Mouse (Mus musculus) embryonic facial prominence, embryonic 10.5 days (tissue): ENCODE results near the gene Plcl1. TPM values are rescaled to one million over a fixed set of nuclear protein-coding genes. Genes with fewer than 3 reads are reported as not detected.
"Not testable (repeated sequence)": the region's sequence is repeated elsewhere in the genome, so short reads cannot be mapped to it uniquely, and the experiment has no call there.

Experiments used
- DNase-seq: peaks from one replicate; pipeline ENCODE4 v3.0.0-alpha.2; 2017; ENCODE audit warnings: low spot score
- H3K27ac ChIP-seq: fragments of 300-500 bp; sonication (generic); replicated peaks from 2 replicates; pipeline ENCODE4 v1.5.1; 2016; ENCODE audit warnings: mild to moderate bottlenecking
- H3K27me3 ChIP-seq: fragments of 300-500 bp; sonication (generic); replicated peaks from 2 replicates; pipeline ENCODE4 v1.6.1; 2016; ENCODE audit warnings: low read depth, mild to moderate bottlenecking; ENCODE audit not compliant: poor library complexity, severe bottlenecking
- H3K36me3 ChIP-seq: fragments of 300-500 bp; sonication (generic); replicated peaks from 2 replicates; pipeline ENCODE4 v1.6.1; 2016; ENCODE audit warnings: mild to moderate bottlenecking, moderate library complexity
- H3K4me1 ChIP-seq: fragments of 300-500 bp; sonication (generic); 2 replicates; pipeline ENCODE4 v1.6.1; 2016
- H3K4me3 ChIP-seq: fragments of 300-500 bp; sonication (generic); 2 replicates; pipeline ENCODE4 v1.5.1; 2016; ENCODE audit warnings: mild to moderate bottlenecking, moderate library complexity
- H3K9me3 ChIP-seq: fragments of 300-500 bp; sonication (generic); 2 replicates; pipeline ENCODE4 v1.6.1; 2016; ENCODE audit warnings: mild to moderate bottlenecking
- WGBS: fragments of 180-500 bp; shearing (Covaris S2); methylation state at CpG from one replicate; pipeline ENCODE4 v1.1.7; 2016; 5-methylcytosine and 5-hydroxymethylcytosine counted together
- polyA plus RNA-seq: library from polyadenylated mRNA; unstranded; fragments of >200 nt; fragmentation: Nextera tagmentation; extraction: Ambion mirVana; gene quantifications from 2 replicates; pipeline ENCODE4 v1.2.1, GENCODE M21; 2016

The Plcl1 gene
- polyA plus RNA-seq, 1 experiment from 2014 or later, result 0.81 TPM

DNA sequence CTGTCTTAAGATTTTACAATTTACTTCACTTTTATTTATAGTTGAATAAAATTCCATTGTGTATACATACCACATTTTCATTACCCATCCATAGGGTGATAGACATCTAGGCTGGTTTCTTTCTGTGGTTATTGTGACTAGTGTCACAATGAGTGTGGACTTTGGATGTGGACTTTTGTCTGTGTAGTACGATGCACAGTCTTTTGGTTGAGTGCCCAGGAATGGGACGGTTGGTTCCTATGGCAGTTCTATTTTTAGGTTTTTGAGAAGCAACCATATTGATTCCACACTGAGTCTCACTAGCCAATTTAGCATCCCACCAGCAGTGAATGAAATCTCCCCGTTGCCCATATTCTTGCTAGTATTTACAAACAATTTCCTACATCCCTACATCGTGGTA lies 100.1 kb downstream of the Plcl1 start:
- H3K4me1 ChIP-seq, result peaks cover 2% of the 10 kb centered on the region; the same call in 1 of the 2 replicates
- H3K4me3 ChIP-seq, result no peak overlapping the region
- 90% methylated on average over 4 of the region's 4 CpGs for WGBS
- H3K9me3 ChIP-seq, result no peaks in the 10 kb centered on the region
- H3K36me3 ChIP-seq, result no peaks in the 10 kb centered on the region
- H3K27me3 ChIP-seq, result no peaks in the 10 kb centered on the region
- H3K27ac ChIP-seq, result no peak overlapping the region
- no peak for DNase-seq

DNA sequence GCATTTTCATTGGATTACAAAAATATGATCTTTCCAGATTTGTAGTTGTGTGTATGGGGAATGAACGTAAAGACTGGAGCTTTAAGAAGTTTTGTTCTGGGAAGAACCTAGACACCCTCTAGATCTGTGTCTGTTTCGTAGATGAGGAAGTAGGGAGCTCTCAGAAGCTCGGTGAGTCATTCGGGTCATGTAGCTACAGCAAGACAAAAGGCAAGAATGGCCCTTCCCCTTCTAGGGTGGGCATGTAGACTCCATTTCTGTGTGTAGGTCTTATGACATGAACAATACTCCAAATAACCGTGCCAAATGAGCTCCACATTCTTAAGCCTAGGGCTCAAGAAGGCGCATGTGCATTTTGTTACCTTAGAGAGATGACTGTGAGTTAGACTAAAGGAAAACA lies 101.3 kb downstream of the Plcl1 start:
- H3K9me3 ChIP-seq, result no peaks in the 10 kb centered on the region
- no peak for DNase-seq
- WGBS, result 84% methylated on average over 6 of the region's 6 CpGs

DNA sequence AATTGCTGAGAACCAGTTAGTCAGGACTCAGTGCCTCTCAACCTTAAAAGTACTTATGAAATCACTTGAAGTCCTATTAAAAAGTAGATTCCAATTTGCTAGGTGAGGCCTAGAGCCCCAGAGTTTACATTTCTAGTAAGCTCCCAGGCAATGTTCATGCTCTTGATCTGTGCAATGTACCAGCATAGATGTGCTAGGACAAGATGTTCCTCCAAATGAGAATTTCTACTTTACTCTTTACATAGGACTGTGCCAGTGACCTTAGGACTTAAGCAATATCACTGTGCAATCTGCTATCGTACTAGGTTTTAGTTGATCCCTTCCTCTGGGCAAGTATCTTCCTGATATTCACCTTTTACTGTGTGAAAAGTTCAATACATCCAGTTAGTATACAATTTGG lies 103.9 kb downstream of the Plcl1 start:
- DNase-seq, result no peak
- H3K27me3 ChIP-seq, result no peaks in the 10 kb centered on the region
- H3K36me3 ChIP-seq, result no peaks in the 10 kb centered on the region
- H3K4me1 ChIP-seq, result no peaks in the 10 kb centered on the region
- no peak overlapping the region for H3K4me3 ChIP-seq
- WGBS, result 94% methylated on average over 1 of the region's 1 CpGs
- no peaks in the 10 kb centered on the region for H3K9me3 ChIP-seq
- no peak overlapping the region for H3K27ac ChIP-seq

More for the DNA sequence above, 101.3 kb downstream of the Plcl1 start:
- H3K36me3 ChIP-seq, result no peaks in the 10 kb centered on the region
- no peak overlapping the region for H3K27ac ChIP-seq
- H3K4me1 ChIP-seq, result no peaks in the 10 kb centered on the region
- no peak overlapping the region for H3K4me3 ChIP-seq
- H3K27me3 ChIP-seq, result no peaks in the 10 kb centered on the region

DNA sequence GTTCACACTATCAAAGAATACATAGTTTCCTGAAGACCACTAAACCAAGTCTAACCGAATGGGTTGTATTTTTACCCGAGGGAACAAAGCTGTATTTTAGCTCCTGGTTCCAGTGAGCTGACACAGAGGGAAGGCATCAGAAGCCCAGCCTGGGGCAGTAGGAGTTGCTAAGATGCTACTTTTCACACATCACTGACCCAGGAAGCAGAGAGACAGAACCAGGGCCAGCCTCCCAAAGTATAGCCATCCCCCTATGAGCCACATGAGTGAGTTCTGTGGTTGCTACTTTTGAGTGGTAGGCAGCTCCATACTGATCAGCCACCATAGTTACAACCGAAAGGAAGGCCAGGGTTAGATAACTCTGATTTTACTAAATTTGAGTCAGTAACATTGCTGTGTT lies 106.4 kb downstream of the Plcl1 start:
- Histone ChIP-seq H3K9me3 (no peaks in the 10 kb centered on the region), H3K4me1 (no peaks in the 10 kb centered on the region), H3K27ac (no peak overlapping the region), H3K36me3 (no peaks in the 10 kb centered on the region), H3K4me3 (no peak overlapping the region), H3K27me3 (no peaks in the 10 kb centered on the region)
- 70% methylated on average over 3 of the region's 3 CpGs for WGBS
- no peak for DNase-seq

DNA sequence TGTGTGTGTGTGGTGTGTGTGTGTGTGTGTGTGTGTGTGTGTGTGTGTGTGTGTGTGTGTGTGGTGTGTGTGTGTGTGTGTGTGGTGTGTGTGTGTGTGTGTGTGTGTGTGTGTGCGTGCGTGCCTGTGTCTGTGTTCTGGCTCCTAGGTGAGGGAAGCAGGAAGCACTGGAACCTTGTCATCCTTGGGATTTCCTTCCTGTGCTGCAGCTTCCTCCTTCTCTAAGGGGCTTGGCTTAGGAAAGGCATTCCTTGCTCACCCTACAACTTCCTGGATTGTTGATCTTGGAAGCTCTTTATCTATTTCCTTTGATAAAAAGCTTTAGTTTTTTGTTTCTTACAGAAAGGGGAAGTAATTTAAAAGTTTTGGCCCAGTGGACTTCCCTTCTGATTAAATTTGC lies 107.1 kb downstream of the Plcl1 start:
- not testable (repeated sequence) for H3K27ac ChIP-seq, H3K4me3 ChIP-seq, H3K27me3 ChIP-seq, H3K4me1 ChIP-seq, H3K36me3 ChIP-seq, DNase-seq, H3K9me3 ChIP-seq
- 80% methylated on average over 1 of the region's 2 CpGs for WGBS

DNA sequence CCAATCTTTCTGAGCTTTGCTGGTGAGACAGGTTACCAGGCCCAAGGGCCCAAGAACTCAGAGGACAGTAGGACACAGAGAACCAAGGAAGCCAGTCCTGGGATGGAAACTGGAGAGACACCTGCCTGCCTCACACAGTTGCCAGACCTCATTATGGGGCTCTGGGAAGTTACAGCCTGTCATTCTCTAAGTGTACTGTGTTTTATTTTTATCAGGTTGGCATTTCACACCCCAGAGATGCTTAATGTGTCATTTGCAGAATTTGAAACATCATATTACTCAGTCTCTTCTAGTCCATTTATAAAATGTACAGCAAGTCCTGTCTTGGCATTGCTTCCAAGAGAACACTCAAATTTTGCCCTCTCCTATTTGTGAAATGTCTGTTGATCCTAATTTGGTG lies 111.5 kb downstream of the Plcl1 start:
- Histone ChIP-seq H3K9me3 (no peaks in the 10 kb centered on the region), H3K4me3 (no peak overlapping the region), H3K36me3 (no peaks in the 10 kb centered on the region), H3K27me3 (no peaks in the 10 kb centered on the region), H3K27ac (no peak overlapping the region), H3K4me1 (no peaks in the 10 kb centered on the region)
- DNase-seq, result no peak

DNA sequence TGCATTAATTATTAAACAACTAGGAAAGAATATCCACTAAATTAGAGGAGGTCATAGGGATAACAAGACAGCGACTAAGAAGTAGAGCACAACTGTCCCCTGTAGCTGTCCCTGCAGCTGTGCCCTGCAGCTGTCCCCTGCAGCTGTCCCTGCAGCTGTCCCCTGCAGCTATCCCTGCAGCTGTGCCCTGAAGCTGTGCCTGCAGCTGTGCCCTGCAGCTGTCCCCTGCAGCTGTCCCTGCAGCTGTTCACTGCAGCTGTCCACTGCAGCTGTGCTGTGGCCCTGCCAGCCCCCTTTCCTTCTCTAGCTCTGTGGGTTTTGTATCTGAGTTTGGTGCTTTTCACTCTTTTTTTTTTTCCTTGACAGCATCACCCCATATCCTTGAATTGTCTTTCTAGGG lies 118.2 kb downstream of the Plcl1 start:
- H3K4me3 ChIP-seq, result no peak overlapping the region
- H3K36me3 ChIP-seq, result no peaks in the 10 kb centered on the region
- no peak overlapping the region for H3K27ac ChIP-seq
- DNase-seq, result no peak
- WGBS, result 87% methylated on average over 1 of the region's 1 CpGs
- no peaks in the 10 kb centered on the region for H3K4me1 ChIP-seq
- H3K9me3 ChIP-seq, result no peaks in the 10 kb centered on the region
- no peaks in the 10 kb centered on the region for H3K27me3 ChIP-seq

DNA sequence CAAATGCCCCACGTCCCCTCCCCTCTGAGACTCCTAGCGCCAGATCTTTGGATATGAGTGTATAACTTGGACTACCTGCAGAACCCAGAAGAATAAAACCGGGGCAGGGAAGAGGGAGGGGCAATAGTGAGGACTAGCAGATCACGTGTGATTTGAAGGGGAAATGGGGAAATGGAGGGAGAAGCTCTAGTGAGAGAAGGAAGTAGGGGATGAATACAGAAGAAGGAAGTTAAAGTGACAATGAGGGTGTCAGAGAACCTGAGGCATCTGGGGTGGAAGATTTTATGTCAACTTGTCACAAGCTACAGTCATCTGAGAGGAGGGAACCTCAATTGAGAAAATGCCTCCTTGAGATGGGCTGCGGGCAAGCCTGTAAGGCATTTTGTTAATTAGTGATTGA lies 119.4 kb downstream of the Plcl1 start:
- H3K27me3 ChIP-seq, result no peaks in the 10 kb centered on the region
- no peaks in the 10 kb centered on the region for H3K4me1 ChIP-seq
- no peaks in the 10 kb centered on the region for H3K9me3 ChIP-seq
- H3K27ac ChIP-seq, result no peak overlapping the region
- H3K36me3 ChIP-seq, result no peaks in the 10 kb centered on the region
- 79% methylated on average over 5 of the region's 5 CpGs for WGBS
- no peak overlapping the region for H3K4me3 ChIP-seq
- DNase-seq, result no peak

DNA sequence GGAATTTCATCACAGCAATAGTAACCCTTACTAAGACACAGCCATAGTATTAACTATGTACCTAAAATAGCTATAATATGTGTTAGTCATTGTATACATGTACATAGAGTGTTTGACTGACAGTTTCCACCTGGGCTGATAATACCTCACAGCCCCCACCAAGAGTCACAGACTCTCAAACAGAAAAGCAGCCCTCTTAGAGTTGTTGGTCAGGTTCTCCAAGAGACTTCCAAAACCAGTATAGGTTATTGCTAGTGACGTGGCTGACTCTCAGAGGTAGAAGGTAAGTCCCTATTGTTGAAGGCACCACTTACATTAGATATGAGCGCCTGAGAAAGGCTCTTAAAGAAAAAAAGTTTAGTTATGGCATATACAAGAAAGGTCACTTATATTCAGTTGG lies 120.0 kb downstream of the Plcl1 start:
- Histone ChIP-seq H3K4me1 (no peaks in the 10 kb centered on the region), H3K9me3 (no peaks in the 10 kb centered on the region), H3K36me3 (no peaks in the 10 kb centered on the region), H3K27ac (no peak overlapping the region), H3K4me3 (no peak overlapping the region), H3K27me3 (no peaks in the 10 kb centered on the region)
- no peak for DNase-seq
- WGBS, result 87% methylated on average over 2 of the region's 2 CpGs

DNA sequence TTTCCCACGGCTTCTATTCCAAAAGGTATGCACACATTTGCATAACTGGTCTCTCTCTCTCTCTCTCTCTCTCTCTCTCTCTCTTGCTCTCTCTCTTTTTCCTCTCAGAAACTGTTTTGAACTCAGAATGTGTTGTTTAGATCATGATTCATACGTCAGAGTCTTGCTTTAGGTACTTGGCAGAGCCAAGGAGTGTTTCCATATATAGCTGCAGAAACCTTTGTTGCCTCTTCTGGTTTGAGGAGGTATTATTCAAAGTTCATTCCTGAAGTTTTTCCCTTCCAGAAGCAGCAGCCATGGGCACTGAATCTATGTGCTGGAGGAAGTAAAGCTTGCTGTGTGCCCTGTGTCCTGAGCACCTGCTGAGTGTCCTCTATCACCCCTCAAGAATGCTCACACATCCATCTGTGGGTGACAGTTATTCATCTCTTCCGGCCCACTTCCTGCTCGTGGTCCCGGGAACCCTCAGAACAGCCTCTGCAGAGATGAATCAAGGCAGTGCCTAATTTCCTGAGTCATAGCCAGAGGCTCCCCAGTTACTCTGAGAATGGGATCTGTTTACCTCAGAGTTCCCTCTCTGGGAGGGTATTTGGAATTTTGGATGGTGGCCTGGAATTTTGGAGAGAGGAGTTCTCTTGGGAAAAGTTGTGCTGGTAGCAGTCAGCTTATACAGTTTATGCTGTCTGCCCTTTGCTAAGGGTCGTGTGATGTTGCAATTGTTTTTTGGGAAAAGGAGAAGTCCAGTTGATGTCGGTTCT lies 123.0 kb downstream of the Plcl1 start:
- Histone ChIP-seq H3K4me1 (no peaks in the 10 kb centered on the region), H3K4me3 (no peak overlapping the region), H3K9me3 (no peaks in the 10 kb centered on the region), H3K27me3 (no peaks in the 10 kb centered on the region), H3K36me3 (no peaks in the 10 kb centered on the region), H3K27ac (no peak overlapping the region)
- DNase-seq, result no peak
- WGBS, result 66% methylated on average over 7 of the region's 7 CpGs

DNA sequence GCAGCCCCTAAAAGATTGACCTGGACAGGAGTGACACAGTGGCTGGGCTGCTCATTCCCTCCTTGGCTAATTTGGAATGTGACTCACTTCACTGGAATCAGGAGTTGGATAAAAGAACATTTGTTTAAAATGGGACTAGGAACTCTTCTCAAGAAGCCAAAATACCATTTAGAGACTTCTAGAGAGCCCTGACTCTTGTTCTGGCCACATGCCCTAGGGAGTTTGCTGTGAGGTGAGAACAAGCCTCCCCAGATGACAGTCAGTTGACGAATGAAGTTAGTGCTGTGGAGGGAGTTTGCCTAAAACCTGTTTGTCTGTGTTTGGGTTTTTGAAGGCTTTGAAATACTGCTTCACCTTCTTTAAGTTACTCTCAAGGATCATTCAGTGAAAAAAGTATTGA lies 128.1 kb downstream of the Plcl1 start:
- Histone ChIP-seq H3K4me3 (no peak overlapping the region), H3K9me3 (no peaks in the 10 kb centered on the region), H3K4me1 (no peaks in the 10 kb centered on the region), H3K36me3 (no peaks in the 10 kb centered on the region), H3K27ac (no peak overlapping the region), H3K27me3 (no peaks in the 10 kb centered on the region)
- DNase-seq, result no peak
- WGBS, result 69% methylated on average over 1 of the region's 1 CpGs

DNA sequence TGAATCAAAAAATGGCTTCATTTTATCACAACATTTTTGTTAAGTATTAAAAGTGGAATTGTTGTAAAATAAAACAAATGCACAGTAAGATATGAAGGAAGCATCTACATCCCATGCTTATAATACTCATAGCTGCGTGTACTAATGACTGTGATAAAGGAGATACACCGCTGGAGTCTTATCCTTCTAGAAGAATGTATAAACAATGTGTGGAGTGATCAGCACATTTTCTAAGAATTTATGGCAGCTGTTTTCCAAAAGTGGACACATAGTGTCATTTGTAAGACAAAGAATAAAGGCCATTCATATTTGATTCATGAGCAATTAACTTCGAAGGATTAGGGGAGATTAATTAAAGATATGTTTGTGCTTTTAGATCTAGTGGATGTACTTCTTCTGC lies 148.7 kb downstream of the Plcl1 start:
- H3K36me3 ChIP-seq, result no peaks in the 10 kb centered on the region
- H3K4me3 ChIP-seq, result no peak overlapping the region
- H3K4me1 ChIP-seq, result no peaks in the 10 kb centered on the region
- DNase-seq, result no peak
- H3K9me3 ChIP-seq, result no peaks in the 10 kb centered on the region
- H3K27me3 ChIP-seq, result no peaks in the 10 kb centered on the region
- WGBS, result 91% methylated on average over 3 of the region's 3 CpGs
- H3K27ac ChIP-seq, result no peak overlapping the region

DNA sequence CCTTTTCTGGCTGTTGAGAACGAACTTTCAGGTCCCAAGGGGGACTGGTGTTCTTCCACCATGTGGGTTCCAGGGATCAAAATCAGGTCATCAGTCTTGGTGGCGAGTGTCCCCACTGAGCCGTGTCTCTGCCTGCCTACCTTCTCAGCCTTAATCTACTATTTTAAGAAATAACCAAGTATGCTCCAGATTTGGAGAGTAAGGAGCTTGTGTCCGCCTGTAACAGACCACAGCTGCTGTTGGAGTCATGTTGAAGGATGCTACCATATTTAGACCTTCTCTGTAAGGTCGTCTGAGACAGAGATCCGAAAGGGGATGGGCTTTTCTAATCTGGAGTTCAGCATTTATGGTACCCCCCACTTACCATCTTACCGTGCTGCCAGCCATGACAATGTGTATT lies 152.2 kb downstream of the Plcl1 start:
- no peak overlapping the region for H3K4me3 ChIP-seq
- no peaks in the 10 kb centered on the region for H3K27me3 ChIP-seq
- no peaks in the 10 kb centered on the region for H3K9me3 ChIP-seq
- WGBS, result 86% methylated on average over 7 of the region's 7 CpGs
- no peak for DNase-seq
- no peaks in the 10 kb centered on the region for H3K36me3 ChIP-seq
- H3K27ac ChIP-seq, result no peak overlapping the region
- no peaks in the 10 kb centered on the region for H3K4me1 ChIP-seq

DNA sequence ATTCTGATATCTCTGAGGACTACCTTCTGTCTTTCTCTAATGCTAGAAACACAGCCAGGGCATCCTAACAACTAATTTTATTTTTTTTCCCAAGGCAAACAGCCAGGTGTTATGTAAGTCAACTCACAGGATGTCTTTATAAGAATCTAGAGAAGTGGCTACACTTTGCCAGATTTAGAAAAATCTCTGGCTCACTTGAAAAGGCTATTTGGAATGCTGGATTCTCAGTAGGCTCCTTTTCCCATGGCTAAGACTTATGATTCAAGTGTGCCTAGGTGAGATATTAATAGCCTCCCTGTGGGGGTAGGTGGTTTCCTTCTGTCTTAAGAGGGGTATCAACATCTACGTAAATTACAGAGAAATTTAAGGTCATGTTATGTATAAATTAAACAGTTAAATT lies 152.7 kb downstream of the Plcl1 start:
- Histone ChIP-seq H3K9me3 (no peaks in the 10 kb centered on the region), H3K4me3 (no peak overlapping the region), H3K36me3 (no peaks in the 10 kb centered on the region), H3K4me1 (no peaks in the 10 kb centered on the region), H3K27me3 (no peaks in the 10 kb centered on the region), H3K27ac (no peak overlapping the region)
- DNase-seq, result no peak
- WGBS, result 81% methylated on average over 1 of the region's 1 CpGs
